29 mouse cellular contexts compared by ENCODE assay signal in the genomic region with DNA sequence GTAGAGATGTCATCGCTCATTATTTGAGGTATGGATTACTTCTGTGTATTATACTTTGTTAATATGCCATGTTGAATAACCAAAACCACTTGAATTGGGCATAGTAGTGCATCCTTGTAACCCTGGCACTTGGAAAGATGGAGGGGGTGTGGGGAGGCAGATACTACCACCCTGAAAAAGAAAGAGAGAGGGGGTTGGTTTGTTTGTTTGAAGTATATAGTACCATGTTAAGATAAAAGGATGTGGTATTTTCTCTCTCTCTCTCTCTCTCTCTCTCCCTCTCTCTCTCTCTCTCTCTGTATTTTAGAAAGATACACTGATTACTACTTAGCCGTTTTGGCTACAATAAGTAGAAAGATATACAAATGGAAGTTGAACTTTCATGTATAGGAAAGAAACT. TPM values are rescaled to one million over a fixed set of nuclear protein-coding genes. Genes with fewer than 3 reads are reported as not detected.
DNase-seq lines count a peak whose midpoint lies in the region; ATAC-seq lines count a peak whose summit lies in the region.
"Had no signal": no experiment of that assay in that cellular context is flagged by ENCODE, and none has a peak within 500 bp of the region (broad histone marks: within the 10 kb centered on the region; RNA-seq: fewer than 3 reads in every experiment).

No protein-coding gene starts in this region.

- no peaks in the 10 kb centered on the region for H3K4me1 ChIP-seq in midbrain, embryonic 11.5 days (ENCODE audit: control insufficient read depth, insufficient read depth, low read length)
- no peaks in the 10 kb centered on the region for H3K4me1 ChIP-seq in midbrain, embryonic 14.5 days (ENCODE audit: control insufficient read depth, insufficient read depth, low read length)
- H3K4me1 ChIP-seq: embryonic facial prominence, embryonic 13.5 days; embryonic facial prominence, embryonic 15.5 days; forebrain, embryonic 10.5 days; forebrain, embryonic 12.5 days had no signal

- H3K27ac ChIP-seq in midbrain, embryonic 11.5 days (ENCODE audit: low read depth, low read length) = no peak overlapping the region
- H3K27ac ChIP-seq in midbrain, embryonic 14.5 days (replicated peaks; ENCODE audit: low read depth, low read length) = no peak overlapping the region
- H3K27ac ChIP-seq: embryonic facial prominence, embryonic 13.5 days; embryonic facial prominence, embryonic 15.5 days; forebrain, embryonic 10.5 days; forebrain, embryonic 12.5 days had no signal

- peaks cover 30% of the 10 kb centered on the region for H3K36me3 ChIP-seq in midbrain, embryonic 11.5 days (ENCODE audit: control insufficient read depth, insufficient read depth, low read length)
- peaks cover 91% of the 10 kb centered on the region for H3K36me3 ChIP-seq in midbrain, embryonic 14.5 days (ENCODE audit: control insufficient read depth, insufficient read depth, low read length)

- WGBS in midbrain, embryonic 11.5 days = 93% methylated on average over 2 of the region's 2 CpGs
- 94% methylated on average over 2 of the region's 2 CpGs for WGBS in midbrain, embryonic 14.5 days

- intact Hi-C loops in heart, postnatal 14 days (cut with DNase I) = no loop called here
- intact Hi-C loops in left cerebral cortex, postnatal 10 days (cut with DNase I) = no loop called here

- no peaks in the 10 kb centered on the region for H3K27me3 ChIP-seq in midbrain, embryonic 11.5 days (ENCODE audit: control insufficient read depth, insufficient read depth, low read length)
- no peaks in the 10 kb centered on the region for H3K27me3 ChIP-seq in midbrain, embryonic 14.5 days (ENCODE audit: control insufficient read depth, insufficient read depth, low read length)
- H3K27me3 ChIP-seq: CH12.LX; embryonic facial prominence, embryonic 13.5 days; embryonic facial prominence, embryonic 15.5 days; forebrain, embryonic 12.5 days; Patski had no signal

- no peak for ATAC-seq in midbrain, embryonic 11.5 days (ENCODE audit: low FRiP score)
- ATAC-seq in midbrain, embryonic 14.5 days (ENCODE audit: low FRiP score, low TSS enrichment) = no peak
- ATAC-seq in activated CD4-positive, CD25-positive, alpha-beta regulatory T cell, adult 4 months = peak; percentile 36
- ATAC-seq: forebrain, embryonic 14.5 days; forebrain, embryonic 16.5 days; Patski had no signal

- no peaks in the 10 kb centered on the region for H3K9me3 ChIP-seq in midbrain, embryonic 11.5 days (ENCODE audit: control insufficient read depth, low read length)
- H3K9me3 ChIP-seq in midbrain, embryonic 14.5 days (ENCODE audit: control insufficient read depth, low read length) = no peaks in the 10 kb centered on the region
- H3K9me3 ChIP-seq: embryonic facial prominence, embryonic 13.5 days; embryonic facial prominence, embryonic 15.5 days; forebrain, embryonic 10.5 days; forebrain, embryonic 12.5 days; G1E had no signal

- no peak overlapping the region for H3K9ac ChIP-seq in midbrain, embryonic 11.5 days (ENCODE audit: low read length)
- no peak overlapping the region for H3K9ac ChIP-seq in midbrain, embryonic 14.5 days (replicated peaks; ENCODE audit: low read length)
- H3K9ac ChIP-seq: embryonic facial prominence, embryonic 13.5 days; embryonic facial prominence, embryonic 15.5 days; forebrain, embryonic 12.5 days had no signal

- no peak overlapping the region for H3K4me3 ChIP-seq in midbrain, embryonic 11.5 days (ENCODE audit: low read depth, low read length)
- no peak overlapping the region for H3K4me3 ChIP-seq in midbrain, embryonic 14.5 days (replicated peaks; ENCODE audit: low read depth, low read length)
- H3K4me3 ChIP-seq: embryonic facial prominence, embryonic 13.5 days; embryonic facial prominence, embryonic 15.5 days; erythroblast, embryonic 14.5 days; forebrain, embryonic 10.5 days; forebrain, embryonic 12.5 days had no signal

- H3K4me2 ChIP-seq in midbrain, embryonic 11.5 days = no peak overlapping the region
- H3K4me2 ChIP-seq in midbrain, embryonic 14.5 days (ENCODE audit: low read length) = no peak overlapping the region
- H3K4me2 ChIP-seq: embryonic facial prominence, embryonic 13.5 days; embryonic facial prominence, embryonic 15.5 days; forebrain, embryonic 12.5 days had no signal

- peak; percentile 4 for DNase-seq in heart, adult 11 months
- DNase-seq in heart, postnatal 14 days = no peak
- peak; percentile 21 for DNase-seq in midbrain, embryonic 11.5 days (ENCODE audit: low spot score, missing footprints)
- no peak for DNase-seq in midbrain, embryonic 14.5 days
- no peak for DNase-seq in T-cell, adult 2 months (ENCODE audit: low spot score)
- no peak for DNase-seq in left cerebral cortex, postnatal 10 days (ENCODE audit: extremely low spot score in 1 of 2, low spot score in 2 of 2)
- DNase-seq: adrenal gland, adult 2 months; adrenal gland, postnatal 10 days; adrenal gland, postnatal 25 days; B cell, adult 2 months; cerebellum, adult 11 months; cerebellum, adult 18-20 months; cerebellum, adult 8-10 months; cerebellum, adult 9-11 months; cerebellum, postnatal 14 days; cerebellum, postnatal 36 days; embryo, embryonic 11 days had no signal

RNA-seq across cellular contexts. Expression of a gene that starts 12.3 kb away (rescaled TPM):
- 1 to 10 TPM; 3.2 to 3.9 TPM for total RNA-seq in heart, postnatal 14 days (2021)
- polyA plus RNA-seq in midbrain, embryonic 11.5 days (2014; fragmentation: Nextera tagmentation; extraction: Ambion mirVana) = 1.6 and 2.0 TPM in 2 replicates
- 2.9 and 4.5 TPM in 2 replicates for polyA plus RNA-seq in midbrain, embryonic 14.5 days (2014; fragmentation: Nextera tagmentation; extraction: Ambion mirVana)
- 1 to 10 TPM; 2.3 to 3.8 TPM for polyA plus RNA-seq in activated CD4-positive, CD25-positive, alpha-beta regulatory T cell, adult 4 months (2017; shearing (Covaris generic))
- total RNA-seq in left cerebral cortex, postnatal 10 days (2021) = 1 to 10 TPM; 4.5 to 4.8 TPM
- polyA plus RNA-seq: erythroblast, embryonic 14.5 days had no signal

RNA-seq across cellular contexts. Expression of a gene that starts 12.3 kb away (rescaled TPM):
- total RNA-seq in heart, postnatal 14 days (2021) = 100 to 1,000 TPM; 115 to 150 TPM
- 505 and 510 TPM in 2 replicates for polyA plus RNA-seq in midbrain, embryonic 11.5 days (2014; fragmentation: Nextera tagmentation; extraction: Ambion mirVana)
- 238 and 249 TPM in 2 replicates for polyA plus RNA-seq in midbrain, embryonic 14.5 days (2014; fragmentation: Nextera tagmentation; extraction: Ambion mirVana)
- polyA plus RNA-seq in activated CD4-positive, CD25-positive, alpha-beta regulatory T cell, adult 4 months (2017; shearing (Covaris generic)) = 1,000 to 10,000 TPM in 1 of 2 experiments, 100 to 1,000 TPM in 1; 658 to 1,122 TPM
- total RNA-seq in left cerebral cortex, postnatal 10 days (2021) = 100 to 1,000 TPM; 198 to 214 TPM

RNA-seq across cellular contexts. Expression of a gene that starts 18.2 kb away (rescaled TPM):
- not detected for total RNA-seq in heart, postnatal 14 days (2021)
- 2.2 and 2.5 TPM in 2 replicates for polyA plus RNA-seq in midbrain, embryonic 11.5 days (2014; fragmentation: Nextera tagmentation; extraction: Ambion mirVana)
- polyA plus RNA-seq in midbrain, embryonic 14.5 days (2014; fragmentation: Nextera tagmentation; extraction: Ambion mirVana) = 1.4 and 2.0 TPM in 2 replicates
- polyA plus RNA-seq in activated CD4-positive, CD25-positive, alpha-beta regulatory T cell, adult 4 months (2017; shearing (Covaris generic)) = 1 to 10 TPM in 1 of 2 experiments, under 1 TPM in 1; 0.78 to 1.0 TPM
- total RNA-seq in left cerebral cortex, postnatal 10 days (2021) = not detected
- total RNA-seq: common myeloid progenitor, adult 5-6 weeks; G1E had no signal
- polyA plus RNA-seq: erythroblast, embryonic 14.5 days had no signal

RNA-seq across cellular contexts. Expression of a gene that starts 23.1 kb away (rescaled TPM):
- total RNA-seq in heart, postnatal 14 days (2021) = 100 to 1,000 TPM; 341 to 387 TPM
- 467 and 471 TPM in 2 replicates for polyA plus RNA-seq in midbrain, embryonic 11.5 days (2014; fragmentation: Nextera tagmentation; extraction: Ambion mirVana)
- polyA plus RNA-seq in midbrain, embryonic 14.5 days (2014; fragmentation: Nextera tagmentation; extraction: Ambion mirVana) = 352 and 382 TPM in 2 replicates
- 1,000 to 10,000 TPM in 1 of 2 experiments, 100 to 1,000 TPM in 1; 759 to 1,222 TPM for polyA plus RNA-seq in activated CD4-positive, CD25-positive, alpha-beta regulatory T cell, adult 4 months (2017; shearing (Covaris generic))
- total RNA-seq in left cerebral cortex, postnatal 10 days (2021) = 100 to 1,000 TPM; 129 to 153 TPM

RNA-seq across cellular contexts. Expression of a gene that starts 27.2 kb away (rescaled TPM):
- 10 to 100 TPM; 18.2 to 20.4 TPM for total RNA-seq in heart, postnatal 14 days (2021)
- 118 and 128 TPM in 2 replicates for polyA plus RNA-seq in midbrain, embryonic 11.5 days (2014; fragmentation: Nextera tagmentation; extraction: Ambion mirVana)
- polyA plus RNA-seq in midbrain, embryonic 14.5 days (2014; fragmentation: Nextera tagmentation; extraction: Ambion mirVana) = 92.4 and 102 TPM in 2 replicates
- 100 to 1,000 TPM; 120 to 207 TPM for polyA plus RNA-seq in activated CD4-positive, CD25-positive, alpha-beta regulatory T cell, adult 4 months (2017; shearing (Covaris generic))
- total RNA-seq in left cerebral cortex, postnatal 10 days (2021) = 10 to 100 TPM; 23.7 to 25.8 TPM

Comparison
In these comparisons a context has a peak if more than half of its experiments do, and no peak if none do; other contexts are left out.
1. DNase-seq: peak in heart, adult 11 months (single experiment) and midbrain, embryonic 11.5 days (single experiment); none in heart, postnatal 14 days (0 of 2), midbrain, embryonic 14.5 days (single experiment), T-cell, adult 2 months (single experiment) and left cerebral cortex, postnatal 10 days (0 of 2).